Mouse (Mus musculus): ENCODE data around the gene Pcsk2. TPM values are rescaled to one million over a fixed set of nuclear protein-coding genes. Genes with fewer than 3 reads are reported as not detected.

The Pcsk2 gene
- 0.40 and 0.61 TPM in 2 replicates for polyA plus RNA-seq (2012; rRNA removed; ENCODE audit: low replicate concordance)

DNA sequence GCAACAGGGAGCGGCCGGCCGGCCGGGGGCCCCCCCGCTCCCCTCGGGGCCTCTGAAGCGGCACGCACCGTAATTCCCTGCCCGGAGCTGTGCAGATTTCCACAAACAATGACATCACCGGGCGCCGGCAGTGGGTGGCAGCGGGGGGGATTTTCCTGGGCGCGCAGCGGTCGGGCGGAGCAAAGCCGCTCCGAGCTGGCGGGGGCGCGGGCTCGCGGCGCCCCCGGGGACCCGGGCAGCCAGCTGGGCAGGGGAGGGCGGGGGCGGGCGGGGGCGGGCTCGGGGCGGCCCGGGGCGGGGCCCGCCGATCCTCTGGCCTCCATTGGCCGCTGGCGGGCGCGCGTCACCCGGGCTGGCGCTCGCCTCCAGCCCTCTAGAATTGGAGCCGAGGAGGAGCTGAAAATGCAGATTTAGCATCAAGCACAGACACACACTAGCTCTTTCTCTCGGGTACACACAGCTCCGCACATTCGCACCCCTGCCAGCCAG, at the start of gene Pcsk2:
Gene Pcsk2, plus strand, starts transcription at position 399 of the 489 bp plus-strand sequence.

GRCm38 (mm10) chr2:143862484-143863231, 316.7 kb downstream of the Pcsk2 start, which contains the start of gene Bfsp1:
Gene Bfsp1, minus strand, starts transcription at chr2:143863173.

